In genomic region chr2:104230444-104230843, GRCm38 (mm10) we compare ENCODE assay signal across 25 mouse cellular contexts.
DNase-seq lines count a peak whose midpoint lies in the region; ATAC-seq lines count a peak whose summit lies in the region.
"Had no signal": no experiment of that assay in that cellular context is flagged by ENCODE, and none has a peak within 500 bp of the region (broad histone marks: within the 10 kb centered on the region; RNA-seq: fewer than 3 reads in every experiment).

No protein-coding gene starts in this region.

- no peaks in the 10 kb centered on the region for H3K27me3 ChIP-seq in lung, embryonic 16.5 days (ENCODE audit: control insufficient read depth, insufficient read depth, low read depth, low read length)
- peaks cover 2% of the 10 kb centered on the region; the same call in 1 of the 2 replicates for H3K27me3 ChIP-seq in limb, embryonic 13.5 days
- H3K27me3 ChIP-seq: CH12.LX; forebrain, embryonic 12.5 days; heart, embryonic 12.5 days; limb, embryonic 15.5 days; stomach, embryonic 15.5 days had no signal

- peak; percentile 21 for DNase-seq in gastrocnemius, adult 18-20 months (ENCODE audit: low spot score)
- no peak for DNase-seq in gastrocnemius, adult 8-10 months (ENCODE audit: low spot score in 2 of 2)
- no peak for DNase-seq in lung, postnatal 25 days (ENCODE audit: low spot score)
- DNase-seq in spleen, adult 18-20 months, result no peak
- no peak for DNase-seq in frontal cortex, postnatal 14 days (ENCODE audit: low spot score in 2 of 2)
- DNase-seq: adrenal gland, adult 8-10 months; B cell, adult 2 months; cerebellum, adult 11-12 months; cerebellum, postnatal 10 days; kidney, postnatal 25 days; layer of hippocampus, postnatal 36 days; thymus, postnatal 25 days had no signal

- H3K36me3 ChIP-seq in lung, embryonic 16.5 days (ENCODE audit: control insufficient read depth, insufficient read depth, low read length), result no peaks in the 10 kb centered on the region
- no peaks in the 10 kb centered on the region for H3K36me3 ChIP-seq in limb, embryonic 13.5 days
- H3K36me3 ChIP-seq: forebrain, embryonic 12.5 days; G1E; heart, embryonic 12.5 days; limb, embryonic 15.5 days; midbrain, embryonic 10.5 days; stomach, embryonic 15.5 days had no signal

- WGBS in lung, embryonic 16.5 days, result 38% methylated on average over 2 of the region's 2 CpGs
- 17% methylated on average over 2 of the region's 2 CpGs for WGBS in limb, embryonic 13.5 days

- H3K9me3 ChIP-seq in lung, embryonic 16.5 days (ENCODE audit: control insufficient read depth, low read length), result no peaks in the 10 kb centered on the region
- no peaks in the 10 kb centered on the region for H3K9me3 ChIP-seq in limb, embryonic 13.5 days
- H3K9me3 ChIP-seq: forebrain, embryonic 12.5 days; G1E; heart, embryonic 12.5 days; limb, embryonic 15.5 days; midbrain, embryonic 10.5 days; stomach, embryonic 15.5 days had no signal

- no peak overlapping the region for H3K4me2 ChIP-seq in lung, embryonic 16.5 days (ENCODE audit: low read depth, low read length)
- no peak overlapping the region for H3K4me2 ChIP-seq in limb, embryonic 13.5 days (replicated peaks)
- H3K4me2 ChIP-seq: forebrain, embryonic 12.5 days; heart, embryonic 12.5 days; limb, embryonic 15.5 days; stomach, embryonic 15.5 days had no signal

- no peaks in the 10 kb centered on the region for H3K4me1 ChIP-seq in lung, embryonic 16.5 days (replicated peaks; ENCODE audit: control insufficient read depth, insufficient read depth, low read length)
- H3K4me1 ChIP-seq in limb, embryonic 13.5 days, result peaks cover 11% of the 10 kb centered on the region; the same call in 1 of the 2 replicates
- H3K4me1 ChIP-seq: forebrain, embryonic 12.5 days; heart, embryonic 12.5 days; limb, embryonic 15.5 days; midbrain, embryonic 10.5 days; stomach, embryonic 15.5 days had no signal

- peak; percentile 51; the same call in 1 of the 2 replicates for ATAC-seq in lung, embryonic 16.5 days (ENCODE audit: low read depth)
- ATAC-seq in limb, embryonic 13.5 days (ENCODE audit: low FRiP score, low read depth), result peak; percentile 51; the same call in 1 of the 2 replicates
- ATAC-seq: intestine, postnatal 0 days; Patski had no signal

- H3K4me3 ChIP-seq in lung, embryonic 16.5 days (ENCODE audit: low read length), result no peak overlapping the region
- no peak overlapping the region for H3K4me3 ChIP-seq in limb, embryonic 13.5 days
- H3K4me3 ChIP-seq: forebrain, embryonic 12.5 days; heart, embryonic 12.5 days; limb, embryonic 15.5 days; midbrain, embryonic 10.5 days; stomach, embryonic 15.5 days had no signal

- H3K9ac ChIP-seq in lung, embryonic 16.5 days (ENCODE audit: low read length), result no peak overlapping the region
- H3K9ac ChIP-seq in limb, embryonic 13.5 days, result no peak overlapping the region; the same call in 1 of the 2 replicates
- H3K9ac ChIP-seq: forebrain, embryonic 12.5 days; heart, embryonic 12.5 days; limb, embryonic 15.5 days; liver, embryonic 14.5 days; stomach, embryonic 15.5 days had no signal

- no peak overlapping the region for H3K27ac ChIP-seq in lung, embryonic 16.5 days (ENCODE audit: low read length)
- H3K27ac ChIP-seq in limb, embryonic 13.5 days, result no peak overlapping the region
- H3K27ac ChIP-seq: forebrain, embryonic 12.5 days; limb, embryonic 15.5 days; liver, embryonic 14.5 days; macrophage; midbrain, embryonic 10.5 days; stomach, embryonic 15.5 days had no signal
